Mouse (Mus musculus) thymus, adult 2 months (tissue): ENCODE measurements around the gene Bivm.

Source experiments
- CTCF ChIP-seq: fragments of 200-500 bp; IDR thresholded peaks from 2 replicates; pipeline ENCODE4 v1.5.1; 2012; ENCODE audit warnings: mild to moderate bottlenecking, control low read depth, low read length, moderate library complexity, borderline replicate concordance; ENCODE audit not compliant: control insufficient read depth, poor library complexity, insufficient read depth; ENCODE audit errors: extremely low read depth
- POLR2A ChIP-seq: fragments of 200-500 bp; IDR thresholded peaks from 2 replicates; pipeline ENCODE4 v1.6.1; 2012; ENCODE audit warnings: mild to moderate bottlenecking, low read length, control low read depth, moderate library complexity; ENCODE audit not compliant: control insufficient read depth, poor library complexity, insufficient read depth; ENCODE audit errors: extremely low read depth

DNA sequence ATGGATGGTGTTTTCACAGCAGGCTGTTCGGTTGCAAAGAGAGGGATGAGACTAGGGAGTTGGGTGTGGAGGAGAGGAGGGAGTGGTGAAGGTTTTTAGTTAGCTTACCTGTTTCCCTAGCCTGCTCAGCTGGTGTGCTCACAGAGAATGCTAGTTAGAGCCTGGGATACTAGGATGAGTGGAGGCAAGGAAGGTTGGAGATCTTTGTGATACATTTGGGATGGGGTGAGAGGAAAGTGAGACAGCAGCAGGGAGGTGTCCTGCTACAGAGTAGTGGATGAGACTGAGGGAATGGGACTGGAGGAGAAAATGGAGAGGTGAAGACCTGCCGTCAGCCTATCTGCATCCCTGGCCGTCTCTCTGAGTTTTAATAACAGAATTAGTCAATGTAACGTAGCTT lies 53.9 kb downstream of the Bivm start:
- TF ChIP-seq CTCF (no peak), POLR2A (no peak)
